Mouse (Mus musculus): Measurements from ENCODE around the gene Ccnd2. TPM values are rescaled to one million over a fixed set of nuclear protein-coding genes. Genes with fewer than 3 reads are reported as not detected.

The Ccnd2 gene
- 357 and 374 TPM in 2 replicates for polyA plus RNA-seq (2015; fragmentation: Nextera tagmentation; extraction: Ambion mirVana)

- ATAC-seq, result peak; percentile 17
- Histone ChIP-seq H3K4me1 (replicated peaks; ENCODE audit: control insufficient read depth, insufficient read depth, low read length) (0 out of 2 replicates have a peak, but pooled peaks cover 10% of the 10 kb centered on the region), H3K36me3 (ENCODE audit: control insufficient read depth, insufficient read depth) (no peaks in the 10 kb centered on the region), H3K27me3 (replicated peaks; ENCODE audit: control insufficient read depth, insufficient read depth, low read length) (peaks cover 26% of the 10 kb centered on the region), H3K9ac (ENCODE audit: low read depth, low read length) (no peak within 1 kb of the TSS), H3K9me3 (ENCODE audit: control insufficient read depth) (no peaks in the 10 kb centered on the region), H3K4me3 (ENCODE audit: low read depth, low read length) (peak within 1 kb of the TSS; percentile 65), H3K4me2 (replicated peaks; ENCODE audit: low read depth) (peak within 1 kb of the TSS; percentile 88), H3K27ac (ENCODE audit: low read depth, low read length) (peak within 1 kb of the TSS; percentile 61)
- WGBS, result under 1% methylated on average over 40 of the region's 40 CpGs
- no peak for TF ChIP-seq CTCF (IDR thresholded peaks at IDR 0.05; ENCODE audit: low read depth)
Observed at GRCm38 (mm10) chr6:127152106-127152951, at the start of gene Ccnd2. TSS of gene Ccnd2 (minus strand) at chr6:127152193.

DNA sequence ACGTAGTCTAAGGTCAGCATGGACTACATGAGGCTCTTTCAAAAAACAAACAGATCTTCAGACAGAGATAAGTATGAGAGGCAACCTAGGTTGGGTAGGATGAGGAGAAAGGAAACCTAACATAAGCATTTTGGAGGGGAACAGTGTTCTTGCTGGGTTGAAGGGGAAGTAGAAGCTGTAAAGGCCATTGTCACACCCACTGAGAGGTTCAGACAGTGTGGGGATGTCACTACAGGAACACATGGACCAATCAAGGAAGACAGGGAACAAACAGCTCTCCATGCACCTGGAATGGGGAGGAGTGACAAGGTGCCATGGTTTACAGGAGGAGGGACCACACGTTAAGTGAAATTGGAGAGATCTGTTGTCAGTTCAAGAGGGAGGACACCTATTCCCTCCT is 45.0 kb upstream of the Ccnd2 start:
- H3K9ac ChIP-seq (ENCODE audit: low read depth, low read length), result no peak overlapping the region
- H3K27ac ChIP-seq (ENCODE audit: low read depth, low read length), result no peak overlapping the region
- H3K36me3 ChIP-seq (ENCODE audit: control insufficient read depth, insufficient read depth), result no peaks in the 10 kb centered on the region
- H3K4me2 ChIP-seq (replicated peaks; ENCODE audit: low read depth), result no peak overlapping the region
- H3K4me1 ChIP-seq (replicated peaks; ENCODE audit: control insufficient read depth, insufficient read depth, low read length), result no peaks in the 10 kb centered on the region
- H3K4me3 ChIP-seq (ENCODE audit: low read depth, low read length), result no peak overlapping the region
- H3K27me3 ChIP-seq (replicated peaks; ENCODE audit: control insufficient read depth, insufficient read depth, low read length), result no peaks in the 10 kb centered on the region
- WGBS, result 79% methylated on average over 2 of the region's 2 CpGs
- no peaks in the 10 kb centered on the region for H3K9me3 ChIP-seq (ENCODE audit: control insufficient read depth)
- no peak for ATAC-seq
- no peak for TF ChIP-seq CTCF (IDR thresholded peaks at IDR 0.05; ENCODE audit: low read depth)

DNA sequence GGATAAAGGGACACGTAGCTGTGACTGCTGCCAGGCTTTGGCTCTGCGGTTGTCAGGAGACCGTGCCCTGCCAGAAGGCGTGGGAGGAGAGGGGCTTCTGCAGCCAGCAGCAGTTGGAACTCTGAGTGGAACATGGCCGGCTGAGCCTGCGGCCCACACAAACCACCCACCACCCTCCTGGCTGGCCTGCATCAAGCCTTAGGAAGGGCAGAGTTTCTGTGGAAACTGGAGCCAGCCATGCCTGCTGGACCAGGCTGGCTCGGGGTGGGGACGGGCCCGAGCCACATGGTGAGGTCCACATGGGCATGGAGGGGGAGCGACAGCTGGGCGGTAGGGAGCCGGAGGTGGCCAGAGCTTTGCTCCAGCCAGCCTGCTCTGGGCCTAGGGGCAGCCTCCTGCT is 29.3 kb upstream of the Ccnd2 start:
- Histone ChIP-seq H3K9ac (ENCODE audit: low read depth, low read length) (no peak overlapping the region), H3K4me1 (replicated peaks; ENCODE audit: control insufficient read depth, insufficient read depth, low read length) (no peaks in the 10 kb centered on the region), H3K27me3 (replicated peaks; ENCODE audit: control insufficient read depth, insufficient read depth, low read length) (no peaks in the 10 kb centered on the region), H3K36me3 (ENCODE audit: control insufficient read depth, insufficient read depth) (no peaks in the 10 kb centered on the region), H3K9me3 (ENCODE audit: control insufficient read depth) (no peaks in the 10 kb centered on the region), H3K27ac (ENCODE audit: low read depth, low read length) (no peak overlapping the region), H3K4me2 (replicated peaks; ENCODE audit: low read depth) (no peak overlapping the region), H3K4me3 (ENCODE audit: low read depth, low read length) (no peak overlapping the region)
- ATAC-seq, result no peak
- 77% methylated on average over 12 of the region's 12 CpGs for WGBS
- no peak for TF ChIP-seq CTCF (IDR thresholded peaks at IDR 0.05; ENCODE audit: low read depth)

- TF ChIP-seq CTCF (IDR thresholded peaks at IDR 0.05; ENCODE audit: low read depth), result no peak
- no peak for ATAC-seq
- Histone ChIP-seq H3K4me3 (ENCODE audit: low read depth, low read length) (no peak overlapping the region), H3K27me3 (replicated peaks; ENCODE audit: control insufficient read depth, insufficient read depth, low read length) (no peaks in the 10 kb centered on the region), H3K4me2 (replicated peaks; ENCODE audit: low read depth) (no peak overlapping the region), H3K9ac (ENCODE audit: low read depth, low read length) (no peak overlapping the region), H3K27ac (ENCODE audit: low read depth, low read length) (no peak overlapping the region), H3K36me3 (ENCODE audit: control insufficient read depth, insufficient read depth) (no peaks in the 10 kb centered on the region), H3K4me1 (replicated peaks; ENCODE audit: control insufficient read depth, insufficient read depth, low read length) (no peaks in the 10 kb centered on the region), H3K9me3 (ENCODE audit: control insufficient read depth) (no peaks in the 10 kb centered on the region)
- WGBS, result 62% methylated on average over 12 of the region's 12 CpGs
Observed at GRCm38 (mm10) chr6:127179056-127179759, 27.2 kb upstream of the Ccnd2 start.

DNA sequence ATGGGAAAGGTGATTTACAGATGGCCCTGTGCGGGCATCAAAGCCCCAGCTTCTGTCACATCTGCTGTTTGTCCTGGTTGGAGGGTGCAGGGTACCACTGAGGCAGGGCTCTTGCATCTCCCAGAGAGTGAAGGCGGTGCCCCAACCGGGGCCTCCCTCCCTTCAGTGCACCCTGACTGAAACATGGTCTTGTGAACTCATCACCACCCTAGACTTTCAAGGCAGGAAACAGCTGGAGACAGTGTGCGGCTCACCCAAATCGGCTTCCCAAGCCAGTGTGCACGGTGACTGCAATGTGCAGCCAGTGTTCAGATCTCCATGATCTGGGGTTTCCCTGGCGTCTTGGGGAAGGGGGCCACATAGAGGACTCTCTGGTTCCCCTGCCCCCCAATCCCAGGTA is 26.0 kb upstream of the Ccnd2 start:
- Histone ChIP-seq H3K27ac (ENCODE audit: low read depth, low read length) (no peak overlapping the region), H3K9me3 (ENCODE audit: control insufficient read depth) (no peaks in the 10 kb centered on the region), H3K4me1 (replicated peaks; ENCODE audit: control insufficient read depth, insufficient read depth, low read length) (no peaks in the 10 kb centered on the region), H3K4me3 (ENCODE audit: low read depth, low read length) (no peak overlapping the region), H3K9ac (ENCODE audit: low read depth, low read length) (no peak overlapping the region), H3K36me3 (ENCODE audit: control insufficient read depth, insufficient read depth) (no peaks in the 10 kb centered on the region), H3K4me2 (replicated peaks; ENCODE audit: low read depth) (no peak overlapping the region), H3K27me3 (replicated peaks; ENCODE audit: control insufficient read depth, insufficient read depth, low read length) (no peaks in the 10 kb centered on the region)
- WGBS, result 71% methylated on average over 7 of the region's 7 CpGs
- no peak for TF ChIP-seq CTCF (IDR thresholded peaks at IDR 0.05; ENCODE audit: low read depth)
- no peak for ATAC-seq

- no peak overlapping the region for H3K27ac ChIP-seq (ENCODE audit: low read depth, low read length)
- H3K4me2 ChIP-seq (replicated peaks; ENCODE audit: low read depth), result no peak overlapping the region
- WGBS, result 71% methylated on average over 4 of the region's 4 CpGs
- no peak for ATAC-seq
- H3K9me3 ChIP-seq (ENCODE audit: control insufficient read depth), result no peaks in the 10 kb centered on the region
- TF ChIP-seq CTCF (IDR thresholded peaks at IDR 0.05; ENCODE audit: low read depth), result no peak
- H3K4me3 ChIP-seq (ENCODE audit: low read depth, low read length), result no peak overlapping the region
- H3K27me3 ChIP-seq (replicated peaks; ENCODE audit: control insufficient read depth, insufficient read depth, low read length), result no peaks in the 10 kb centered on the region
- H3K9ac ChIP-seq (ENCODE audit: low read depth, low read length), result no peak overlapping the region
- no peaks in the 10 kb centered on the region for H3K4me1 ChIP-seq (replicated peaks; ENCODE audit: control insufficient read depth, insufficient read depth, low read length)
- no peaks in the 10 kb centered on the region for H3K36me3 ChIP-seq (ENCODE audit: control insufficient read depth, insufficient read depth)
Observed at GRCm38 (mm10) chr6:127177441-127177840, 25.4 kb upstream of the Ccnd2 start.
